Mouse (Mus musculus) testis, adult 2 months (tissue): ENCODE data around the gene Arhgef17.

ENCODE experiments used
- CTCF ChIP-seq: fragments of 200-500 bp; IDR thresholded peaks from 2 replicates; pipeline ENCODE4 v1.5.1; 2012; ENCODE audit warnings: low read depth, mild to moderate bottlenecking, inconsistent platforms, low read length, moderate library complexity; ENCODE audit not compliant: control insufficient read depth, insufficient read depth, insufficient replicate concordance
- POLR2A ChIP-seq: fragments of 200-500 bp; IDR thresholded peaks from 2 replicates; pipeline ENCODE4 v1.6.1; 2012; ENCODE audit warnings: low read depth, mild to moderate bottlenecking, inconsistent platforms, low read length, moderate library complexity; ENCODE audit not compliant: control insufficient read depth

GRCm38 (mm10) chr7:100849508-100849907, 82.4 kb downstream of the Arhgef17 start:
- TF ChIP-seq POLR2A: no peak
- no peak for TF ChIP-seq CTCF
